Mouse (Mus musculus): ENCODE results near the gene Gm31571.
"Not testable (repeated sequence)": the region's sequence is repeated elsewhere in the genome, so short reads cannot be mapped to it uniquely, and the experiment has no call there.

Gene Gm31571

DNA sequence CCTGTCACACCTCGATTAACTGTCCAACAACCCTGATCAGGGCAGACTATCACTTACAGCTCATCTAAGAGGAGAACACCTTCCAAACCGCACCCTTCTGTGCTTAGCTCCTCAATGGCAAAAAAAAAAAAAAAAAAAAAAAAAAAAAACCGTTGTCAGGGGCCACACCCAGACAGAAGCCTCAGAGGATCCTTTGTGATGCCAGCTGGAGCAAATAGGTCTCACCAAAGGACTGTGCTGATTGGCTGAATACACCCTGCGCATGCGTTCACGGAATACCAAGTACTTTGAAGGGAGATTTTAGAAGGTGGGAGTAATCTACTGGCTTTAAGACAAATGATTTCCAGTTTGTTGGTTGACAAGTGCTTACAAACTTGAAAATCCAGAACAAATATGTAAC, at the start of gene Gm31571:
Gene Gm31571, minus strand, starts transcription at position 101 of the 400 bp plus-strand sequence.
- DNase-seq (ENCODE audit: low spot score in 2 of 2), result not testable (repeated sequence)
